Mouse (Mus musculus) layer of hippocampus, adult 2 months (tissue): ENCODE results near the gene Ankrd63. TPM values are rescaled to one million over a fixed set of nuclear protein-coding genes. Genes with fewer than 3 reads are reported as not detected.

ENCODE experiments used
- DNase-seq, 2 experiments: peaks; one replicate each; pipeline ENCODE4 v3.0.0; 2022; ENCODE audit warnings: low spot score in 2 of 2
- H3K27ac ChIP-seq: fragments of 200-600 bp; 2 replicates; pipeline ENCODE4 v1.8.1; 2022
- H3K4me3 ChIP-seq: fragments of 200-600 bp; 2 replicates; pipeline ENCODE4 v1.8.1; 2022; ENCODE audit warnings: mild to moderate bottlenecking
- CTCF ChIP-seq: fragments of 200-600 bp; conservative IDR thresholded peaks from 2 replicates; pipeline ENCODE4 v1.8.1; 2022; ENCODE audit warnings: antibody characterized with exemption, mild to moderate bottlenecking, moderate library complexity
- total RNA-seq, 2 experiments: library from RNA; stranded (reverse); gene quantifications; 2 replicates each; pipeline ENCODE4 v1.2.3; 2021

Ankrd63 gene
- total RNA-seq, 2 experiments from 2014 or later: 14.8 to 15.5 TPM

GRCm38 (mm10) chr2:118741183-118741582 lies 37.4 kb upstream of the Ankrd63 start:
- Histone ChIP-seq H3K4me3 (no peak overlapping the region), H3K27ac (no peak overlapping the region)
- DNase-seq: no peak
- TF ChIP-seq CTCF: no peak

GRCm38 (mm10) chr2:118740341-118740740 lies 36.6 kb upstream of the Ankrd63 start:
- no peak for DNase-seq
- TF ChIP-seq CTCF: no peak
- Histone ChIP-seq H3K27ac (no peak overlapping the region), H3K4me3 (no peak overlapping the region)

GRCm38 (mm10) chr2:118733341-118733740 lies 29.6 kb upstream of the Ankrd63 start:
- TF ChIP-seq CTCF: no peak
- peak; percentile 70 to 72 for DNase-seq

GRCm38 (mm10) chr2:118731981-118732380 lies 28.2 kb upstream of the Ankrd63 start:
- no peak overlapping the region for H3K4me3 ChIP-seq
- no peak for TF ChIP-seq CTCF
- no peak overlapping the region for H3K27ac ChIP-seq
- DNase-seq: no peak

More at GRCm38 (mm10) chr2:118733341-118733740, 29.6 kb upstream of the Ankrd63 start:
- H3K4me3 ChIP-seq: no peak overlapping the region
- H3K27ac ChIP-seq: peak overlapping the region; percentile 46; the same call in 1 of the 2 replicates

GRCm38 (mm10) chr2:118730622-118730915 lies 26.8 kb upstream of the Ankrd63 start:
- peak; percentile 79 for DNase-seq
- no peak overlapping the region for H3K4me3 ChIP-seq
- TF ChIP-seq CTCF: peak; percentile 91
- no peak overlapping the region for H3K27ac ChIP-seq

GRCm38 (mm10) chr2:118729816-118730621 lies 26.3 kb upstream of the Ankrd63 start:
- no peak for DNase-seq
- no peak overlapping the region for H3K27ac ChIP-seq
- no peak overlapping the region for H3K4me3 ChIP-seq
- no peak for TF ChIP-seq CTCF

GRCm38 (mm10) chr2:118729194-118729593 lies 25.4 kb upstream of the Ankrd63 start:
- no peak for DNase-seq
- no peak for TF ChIP-seq CTCF
- Histone ChIP-seq H3K4me3 (no peak overlapping the region), H3K27ac (no peak overlapping the region)

GRCm38 (mm10) chr2:118728337-118728736 lies 24.6 kb upstream of the Ankrd63 start, which contains the start of gene Plcb2:
Plcb2 (minus strand) TSS chr2:118728438.
- DNase-seq: no peak
- no peak within 1 kb of the TSS for H3K4me3 ChIP-seq
- no peak for TF ChIP-seq CTCF
- no peak within 1 kb of the TSS for H3K27ac ChIP-seq

GRCm38 (mm10) chr2:118727911-118728310 lies 24.1 kb upstream of the Ankrd63 start:
- Histone ChIP-seq H3K4me3 (no peak overlapping the region), H3K27ac (no peak overlapping the region)
- TF ChIP-seq CTCF: no peak
- no peak for DNase-seq

- no peak for DNase-seq
- Histone ChIP-seq H3K27ac (no peak overlapping the region), H3K4me3 (no peak overlapping the region)
- TF ChIP-seq CTCF: no peak
These were observed 23.1 kb upstream of the Ankrd63 start for GRCm38 (mm10) chr2:118726873-118727272.

- no peak for TF ChIP-seq CTCF
These were observed 21.7 kb upstream of the Ankrd63 start for GRCm38 (mm10) chr2:118725511-118725910.

GRCm38 (mm10) chr2:118723693-118724486 lies 20.1 kb upstream of the Ankrd63 start:
- Histone ChIP-seq H3K27ac (no peak overlapping the region), H3K4me3 (no peak overlapping the region)
- DNase-seq: no peak
- no peak for TF ChIP-seq CTCF

More at GRCm38 (mm10) chr2:118725511-118725910, 21.7 kb upstream of the Ankrd63 start:
- H3K4me3 ChIP-seq: no peak overlapping the region
- no peak for DNase-seq
- no peak overlapping the region for H3K27ac ChIP-seq

- Histone ChIP-seq H3K27ac (no peak overlapping the region), H3K4me3 (no peak overlapping the region)
- TF ChIP-seq CTCF: no peak
- no peak for DNase-seq
These were observed 12.9 kb upstream of the Ankrd63 start for GRCm38 (mm10) chr2:118716677-118717076.
